Mouse (Mus musculus) subcutaneous adipose tissue, adult 2 months (tissue): ENCODE measurements around the gene Ing1. TPM values are rescaled to one million over a fixed set of nuclear protein-coding genes. Genes with fewer than 3 reads are reported as not detected.

ENCODE experiments used
- polyA plus RNA-seq: library from polyadenylated mRNA; depleted of rRNA; stranded (reverse); fragments of >200 nt; gene quantifications from 2 replicates; pipeline ENCODE4 v1.2.3, GENCODE M21; 2012; ENCODE audit warnings: low replicate concordance; rRNA removed

The Ing1 gene
- polyA plus RNA-seq: 10.9 and 20.3 TPM in 2 replicates

DNA sequence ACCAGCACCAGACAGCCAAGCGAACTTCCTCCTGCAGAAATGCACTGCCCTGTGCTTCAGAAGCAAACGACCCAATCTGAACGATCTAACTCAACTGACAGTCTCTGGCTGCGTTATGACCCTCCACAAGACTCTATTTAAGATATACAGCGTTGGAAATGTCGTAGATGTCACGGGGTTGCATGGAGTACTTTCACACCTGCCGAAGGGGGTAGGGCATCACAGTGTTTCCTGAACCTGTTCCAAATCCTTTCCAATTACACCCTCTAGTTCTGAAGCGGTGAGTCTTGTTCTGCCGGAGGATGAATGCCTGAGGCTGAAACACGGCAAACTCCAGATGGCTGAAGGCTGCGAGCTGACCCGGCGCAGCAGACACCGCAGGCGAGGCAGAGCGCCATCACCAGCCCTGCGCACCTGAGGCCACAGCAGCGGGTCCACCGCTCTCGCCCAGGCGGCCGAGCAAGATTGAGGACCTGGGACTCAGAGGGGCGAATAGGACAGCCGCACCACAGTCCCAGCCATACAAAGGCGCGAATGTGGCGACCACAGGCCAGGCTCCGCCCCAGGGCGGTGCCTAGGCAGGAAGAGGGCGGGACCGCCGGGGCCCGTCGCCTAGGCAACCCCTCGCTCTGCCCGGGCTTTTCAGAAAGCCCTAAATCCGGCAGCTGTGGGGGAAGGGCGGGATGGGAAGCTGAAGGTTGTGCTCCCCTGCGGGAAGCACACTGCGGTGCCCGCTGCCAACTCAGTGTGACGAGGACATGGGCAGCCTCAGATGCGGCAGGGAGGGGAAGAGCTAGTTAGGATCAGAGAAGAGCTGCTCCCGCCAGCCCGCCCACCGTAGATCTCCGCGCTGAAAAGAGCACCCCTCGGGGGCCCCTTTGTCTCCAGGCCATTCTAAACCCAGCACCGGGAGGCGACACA, at the start of gene Ing1:
Gene Ing1, plus strand, starts transcription at position 773 of the 921 bp plus-strand sequence.

DNA sequence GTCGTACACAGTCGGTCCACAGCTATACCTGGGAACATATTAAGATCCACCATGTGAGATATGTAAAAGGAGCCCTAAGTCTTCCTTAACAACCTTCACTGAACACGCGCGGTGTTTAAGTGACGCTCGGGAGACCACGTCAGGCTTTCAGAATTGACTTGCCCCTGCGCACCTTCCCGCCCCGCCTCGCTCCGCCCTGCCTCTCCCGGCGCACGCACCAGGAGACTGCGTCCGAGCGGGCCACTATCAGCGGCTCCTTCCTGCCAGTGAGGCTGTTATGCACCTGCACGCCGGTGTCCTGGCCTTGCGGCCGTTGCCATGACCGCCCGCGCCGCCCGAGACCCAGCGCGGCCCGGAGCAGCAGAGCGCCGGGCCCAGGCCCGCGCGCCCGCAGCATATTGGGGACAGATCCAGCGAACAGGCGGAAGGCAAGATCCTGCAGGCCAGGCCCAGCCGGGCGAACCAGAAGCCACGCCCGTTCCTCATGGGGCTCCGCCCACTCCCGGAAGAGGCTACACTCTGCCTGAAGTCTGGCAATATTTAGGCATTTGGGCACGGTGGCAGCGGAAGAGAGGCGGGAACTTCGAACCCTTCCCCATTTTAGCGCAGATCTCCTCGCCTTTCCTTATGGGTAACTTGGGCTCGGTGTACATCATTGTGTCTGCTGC, 5.0 kb upstream of the Ing1 start, which contains the start of gene Cars2:
Gene Cars2, minus strand, starts transcription at position 503 of the 668 bp plus-strand sequence.

Other genes starting within 250 kb of the Ing1 start
- 253 and 466 TPM in 2 replicates for gene Col4a2, start 242.8 kb upstream of the Ing1 start, polyA plus RNA-seq
- gene Col4a1, start 242.7 kb upstream of the Ing1 start, polyA plus RNA-seq: 744 and 1,377 TPM in 2 replicates
- gene Rab20, start 76.9 kb upstream of the Ing1 start, polyA plus RNA-seq: 3.1 and 33.7 TPM in 2 replicates
- gene Naxd, start 58.1 kb upstream of the Ing1 start, polyA plus RNA-seq: 118 and 129 TPM in 2 replicates
- gene Cars2, start 4.8 kb upstream of the Ing1 start, polyA plus RNA-seq: 42.5 and 67.1 TPM in 2 replicates
- 33.6 and 132 TPM in 2 replicates for gene Ankrd10, start 80.2 kb downstream of the Ing1 start, polyA plus RNA-seq
- not detected in 2 replicates for gene 1700016D06Rik, start 145.5 kb downstream of the Ing1 start, polyA plus RNA-seq
- 40.3 and 43.6 TPM in 2 replicates for gene Arhgef7, start 172.2 kb downstream of the Ing1 start, polyA plus RNA-seq